Mouse (Mus musculus): ENCODE results near the gene Hrasls.

Gene Hrasls

GRCm38 (mm10) chr16:29209605-29210411, at the start of gene Hrasls:
Gene Hrasls (plus strand): TSS chr16:29209695.
- DNase-seq, result peak; percentile 5

GRCm38 (mm10) chr16:29162271-29162670, 47.2 kb upstream of the Hrasls start:
- DNase-seq, result no peak

- DNase-seq, result no peak
Measured at GRCm38 (mm10) chr16:29167051-29167450, 42.4 kb upstream of the Hrasls start.

GRCm38 (mm10) chr16:29171741-29172140, 37.8 kb upstream of the Hrasls start:
- no peak for DNase-seq

GRCm38 (mm10) chr16:29173201-29173600, 36.3 kb upstream of the Hrasls start:
- no peak for DNase-seq

GRCm38 (mm10) chr16:29174831-29175350, 34.6 kb upstream of the Hrasls start:
- no peak for DNase-seq

GRCm38 (mm10) chr16:29192911-29193310, 16.6 kb upstream of the Hrasls start:
- DNase-seq, result no peak

- no peak for DNase-seq
Measured at GRCm38 (mm10) chr16:29193981-29194380, 15.5 kb upstream of the Hrasls start.

- no peak for DNase-seq
Measured at GRCm38 (mm10) chr16:29195156-29195555, 14.3 kb upstream of the Hrasls start.

GRCm38 (mm10) chr16:29198461-29198860, 11.0 kb upstream of the Hrasls start:
- DNase-seq, result no peak

- no peak for DNase-seq
Measured at GRCm38 (mm10) chr16:29201146-29201545, 8.3 kb upstream of the Hrasls start.

GRCm38 (mm10) chr16:29204875-29205274, 4.6 kb upstream of the Hrasls start:
- DNase-seq, result no peak

- no peak for DNase-seq
Measured at GRCm38 (mm10) chr16:29205581-29205980, 3.9 kb upstream of the Hrasls start.

GRCm38 (mm10) chr16:29208841-29209240, 654 bp upstream of the Hrasls start:
- no peak for DNase-seq

GRCm38 (mm10) chr16:29216395-29217295, 7.2 kb downstream of the Hrasls start:
- no peak for DNase-seq

GRCm38 (mm10) chr16:29235951-29236350, 26.5 kb downstream of the Hrasls start:
- DNase-seq, result no peak

GRCm38 (mm10) chr16:29254325-29254724, 44.8 kb downstream of the Hrasls start:
- no peak for DNase-seq
